Comparison of ENCODE assay signal across 7 mouse cellular contexts in the genomic region with DNA sequence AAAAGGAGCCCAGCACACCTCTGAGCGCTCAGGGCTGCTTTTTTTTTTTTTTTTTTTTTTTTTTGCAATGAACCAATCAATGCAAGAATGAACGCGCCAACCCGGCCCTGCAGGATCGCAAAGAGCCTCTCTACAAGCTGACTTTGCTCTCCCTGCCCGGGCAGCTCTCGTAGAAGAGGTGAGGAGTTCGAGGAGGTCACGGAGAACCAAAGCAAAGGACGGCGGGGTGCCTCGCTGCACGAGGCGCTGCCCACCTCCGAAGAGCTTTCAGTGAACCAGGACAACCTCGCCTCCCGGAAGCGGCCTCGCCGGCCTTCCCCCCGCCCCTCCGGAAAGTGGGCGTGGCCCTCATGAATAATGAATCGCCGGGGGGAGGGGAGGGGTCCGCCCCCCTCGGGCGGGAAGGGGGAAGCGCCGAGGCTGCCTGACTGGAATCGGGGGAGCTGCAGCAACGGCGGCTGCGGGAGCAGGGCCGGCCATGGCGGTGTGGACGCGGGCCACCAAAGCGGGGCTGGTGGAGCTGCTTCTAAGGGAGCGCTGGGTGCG. TPM values are rescaled to one million over a fixed set of nuclear protein-coding genes. Genes with fewer than 3 reads are reported as not detected.
DNase-seq lines count a peak whose midpoint lies in the region; ATAC-seq and TF ChIP-seq lines count a peak whose summit lies in the region.

A gene (plus strand): TSS at position 427 of the 546 bp plus-strand sequence.

- H3K4me3 ChIP-seq in kidney, adult 2 months (ENCODE audit: insufficient read depth, low read depth, low read length) = peak within 1 kb of the TSS; percentile 92
- peak within 1 kb of the TSS; percentile 93 for H3K4me3 ChIP-seq in limb, embryonic 12.5 days (replicated peaks)
- peak within 1 kb of the TSS; percentile 68 for H3K4me3 ChIP-seq in midbrain, embryonic 15.5 days
- H3K4me3 ChIP-seq in spleen, adult 2 months (ENCODE audit: extremely low read depth, insufficient read depth, insufficient read length) = peak within 1 kb of the TSS; percentile 77

- H3K9ac ChIP-seq in limb, embryonic 12.5 days (replicated peaks) = peak within 1 kb of the TSS; percentile 96
- H3K9ac ChIP-seq in midbrain, embryonic 15.5 days = peak within 1 kb of the TSS; percentile 71

- TF ChIP-seq POLR2A in kidney, adult 2 months (IDR thresholded peaks at IDR 0.05; ENCODE audit: low read depth, low read length) = no peak
- peak; percentile 7; the same call in 1 of the 2 replicates for TF ChIP-seq POLR2A in spleen, adult 2 months (IDR thresholded peaks at IDR 0.05; ENCODE audit: low read depth, low read length)

- no peak for TF ChIP-seq CTCF in kidney, adult 2 months (conservative IDR thresholded peaks at IDR 0.05; ENCODE audit: insufficient read depth, insufficient read length, low read depth, low read length)
- no peak for TF ChIP-seq CTCF in spleen, adult 2 months (IDR thresholded peaks at IDR 0.05; ENCODE audit: extremely low read depth, insufficient read depth, insufficient read length, insufficient replicate concordance)

- 2% methylated on average over 39 of the region's 41 CpGs for WGBS in kidney, adult 2 months
- under 1% methylated on average over 41 of the region's 41 CpGs for WGBS in limb, embryonic 12.5 days
- under 1% methylated on average over 40 of the region's 41 CpGs for WGBS in midbrain, embryonic 15.5 days
- whole genome bisulfite sequencing in spleen, adult 2 months = under 1% methylated on average over 41 of the region's 41 CpGs

- H3K36me3 ChIP-seq in kidney, adult 2 months (ENCODE audit: control insufficient read depth, insufficient read depth, low read length) = no peaks in the 10 kb centered on the region
- H3K36me3 ChIP-seq in limb, embryonic 12.5 days = no peaks in the 10 kb centered on the region
- H3K36me3 ChIP-seq in midbrain, embryonic 15.5 days (replicated peaks) = no peaks in the 10 kb centered on the region
- no peaks in the 10 kb centered on the region for H3K36me3 ChIP-seq in spleen, adult 2 months (ENCODE audit: control insufficient read depth, insufficient read depth, low read length)

- peaks cover 40% of the 10 kb centered on the region for H3K4me1 ChIP-seq in kidney, adult 2 months (ENCODE audit: control insufficient read depth, insufficient read depth, low read length)
- H3K4me1 ChIP-seq in limb, embryonic 12.5 days (replicated peaks) = peaks cover 42% of the 10 kb centered on the region
- H3K4me1 ChIP-seq in midbrain, embryonic 15.5 days = peaks cover 28% of the 10 kb centered on the region
- no peaks in the 10 kb centered on the region for H3K4me1 ChIP-seq in spleen, adult 2 months (ENCODE audit: control insufficient read depth, insufficient read depth, insufficient read length)

- no peaks in the 10 kb centered on the region for H3K9me3 ChIP-seq in limb, embryonic 12.5 days
- H3K9me3 ChIP-seq in midbrain, embryonic 15.5 days = no peaks in the 10 kb centered on the region

- DNase-seq in adrenal gland, adult 8-10 months = peak; percentile 87
- DNase-seq in embryo, embryonic 11.5 days (ENCODE audit: low read depth, low spot score) = peak; percentile 95
- DNase-seq in heart, adult 18-20 months = peak; percentile 94 to 97
- peak; percentile 97 for DNase-seq in kidney, adult 2 months
- DNase-seq in spleen, adult 2 months (ENCODE audit: low read depth in 1 of 2, low spot score in 2 of 2) = peak; percentile 75 to 88

- peak; percentile 77 for ATAC-seq in limb, embryonic 12.5 days (ENCODE audit: insufficient number of reproducible peaks, insufficient read depth, low FRiP score, low TSS enrichment, low read depth)
- ATAC-seq in midbrain, embryonic 15.5 days (replicated peaks) = peak; percentile 92

- no peaks in the 10 kb centered on the region for H3K27me3 ChIP-seq in kidney, adult 2 months (replicated peaks; ENCODE audit: control insufficient read depth, insufficient read depth, low read length)
- H3K27me3 ChIP-seq in limb, embryonic 12.5 days = no peaks in the 10 kb centered on the region
- H3K27me3 ChIP-seq in midbrain, embryonic 15.5 days (replicated peaks) = peaks cover 11% of the 10 kb centered on the region; the same call in 1 of the 2 replicates
- H3K27me3 ChIP-seq in spleen, adult 2 months (ENCODE audit: control insufficient read depth, insufficient read depth, low read length) = peaks cover 3% of the 10 kb centered on the region; the same call in 1 of the 2 replicates

- H3K27ac ChIP-seq in kidney, adult 2 months (ENCODE audit: insufficient read depth, low read depth, low read length) = peak within 1 kb of the TSS; percentile 81
- peak within 1 kb of the TSS; percentile 95 for H3K27ac ChIP-seq in limb, embryonic 12.5 days
- H3K27ac ChIP-seq in midbrain, embryonic 15.5 days = peak within 1 kb of the TSS; percentile 85
- H3K27ac ChIP-seq in spleen, adult 2 months (ENCODE audit: insufficient read depth, low read length) = peak within 1 kb of the TSS; percentile 78

- peak within 1 kb of the TSS; percentile 75 for H3K4me2 ChIP-seq in limb, embryonic 12.5 days
- H3K4me2 ChIP-seq in midbrain, embryonic 15.5 days = peak within 1 kb of the TSS; percentile 86

RNA-seq across cellular contexts. Expression of the gene that starts here (rescaled TPM):
- total RNA-seq in adrenal gland, adult 8-10 months (2022) = 10 to 100 TPM; 36.2 to 42.9 (median 38.8) TPM
- total RNA-seq in heart, adult 18-20 months (2021) = 1 to 10 TPM; 9.6 to 9.7 TPM
- polyA plus RNA-seq in kidney, adult 2 months (2012; rRNA removed) = 9.4 and 10.4 TPM in 2 replicates
- polyA plus RNA-seq in limb, embryonic 12.5 days (2016; fragmentation: Nextera tagmentation; extraction: Ambion mirVana) = 18.6 and 19.7 TPM in 2 replicates
- 5.2 and 5.8 TPM in 2 replicates for polyA plus RNA-seq in midbrain, embryonic 15.5 days (2015; fragmentation: Nextera tagmentation; extraction: Ambion mirVana)
- polyA plus RNA-seq in spleen, adult 2 months (2012; rRNA removed) = 4.9 and 5.5 TPM in 2 replicates

Comparison
In these comparisons a context has a peak if more than half of its experiments do, and no peak if none do; other contexts are left out.
1. Peak in every context shown above with its lines: DNase-seq, ATAC-seq, H3K4me3 ChIP-seq and H3K27ac ChIP-seq.